ENCODE assay signal across 17 mouse cellular contexts in the genomic region with DNA sequence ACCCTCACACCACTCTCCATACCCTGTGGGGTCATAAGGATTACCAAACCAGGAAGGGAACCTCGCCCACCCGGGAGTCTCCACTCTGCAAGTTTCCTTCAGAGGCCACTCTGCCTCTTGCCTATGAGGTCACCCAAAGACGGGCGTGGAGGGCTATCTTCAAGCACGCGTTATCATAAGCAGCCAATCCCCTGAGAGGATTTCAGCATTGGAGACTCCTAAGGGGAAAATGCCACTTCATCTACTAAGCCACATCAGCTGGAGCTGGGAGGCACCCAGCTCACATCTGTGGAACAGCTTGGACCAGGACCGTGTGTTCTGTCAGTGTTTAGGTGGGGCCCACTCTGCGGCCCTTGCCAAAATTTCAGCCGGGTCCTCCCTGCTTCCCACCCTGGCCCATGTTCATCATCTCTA.
DNase-seq lines count a peak whose midpoint lies in the region; ATAC-seq lines count a peak whose summit lies in the region.
"Had no signal": no experiment of that assay in that cellular context is flagged by ENCODE, and none has a peak within 500 bp of the region (broad histone marks: within the 10 kb centered on the region; RNA-seq: fewer than 3 reads in every experiment).

No protein-coding gene starts in this region.

- intact Hi-C loops in gastrocnemius, postnatal 36 days (cut with DNase I): loop anchor here (1.0 kb wide), 1 partner anchor 131 kb away; no protein-coding TSS in a partner anchor

- peak overlapping the region; percentile 12; the same call in 1 of the 2 replicates for H3K27ac ChIP-seq in limb, embryonic 10.5 days
- H3K27ac ChIP-seq in forebrain, embryonic 16.5 days (ENCODE audit: low read length): no peak overlapping the region
- H3K27ac ChIP-seq: embryonic facial prominence, embryonic 12.5 days; hindbrain, embryonic 14.5 days; intestine, embryonic 15.5 days; kidney, embryonic 15.5 days; liver, embryonic 13.5 days; midbrain, embryonic 15.5 days had no signal

- H3K27me3 ChIP-seq in limb, embryonic 10.5 days (ENCODE audit: low read depth, poor library complexity, severe bottlenecking): no peaks in the 10 kb centered on the region
- no peaks in the 10 kb centered on the region for H3K27me3 ChIP-seq in forebrain, embryonic 16.5 days (replicated peaks; ENCODE audit: control insufficient read depth, insufficient read depth, low read length)
- H3K27me3 ChIP-seq: embryonic facial prominence, embryonic 12.5 days; intestine, embryonic 15.5 days; liver, embryonic 13.5 days; lung, embryonic 15.5 days; midbrain, embryonic 15.5 days had no signal

- H3K4me1 ChIP-seq in limb, embryonic 10.5 days: peaks cover 17% of the 10 kb centered on the region
- no peaks in the 10 kb centered on the region for H3K4me1 ChIP-seq in forebrain, embryonic 16.5 days (replicated peaks; ENCODE audit: control insufficient read depth, insufficient read depth, low read length)
- H3K4me1 ChIP-seq: embryonic facial prominence, embryonic 12.5 days; intestine, embryonic 15.5 days; kidney, embryonic 15.5 days; liver, embryonic 13.5 days; midbrain, embryonic 15.5 days had no signal

- H3K9ac ChIP-seq in forebrain, embryonic 16.5 days (replicated peaks; ENCODE audit: low read depth, low read length): no peak overlapping the region
- H3K9ac ChIP-seq: embryonic facial prominence, embryonic 12.5 days; hindbrain, embryonic 14.5 days; intestine, embryonic 15.5 days; kidney, embryonic 15.5 days; liver, embryonic 13.5 days; lung, embryonic 15.5 days; midbrain, embryonic 15.5 days had no signal

- H3K4me3 ChIP-seq in limb, embryonic 10.5 days: no peak overlapping the region
- H3K4me3 ChIP-seq in forebrain, embryonic 16.5 days (replicated peaks; ENCODE audit: low read length): no peak overlapping the region
- H3K4me3 ChIP-seq: embryonic facial prominence, embryonic 12.5 days; intestine, embryonic 15.5 days; kidney, embryonic 15.5 days; liver, embryonic 13.5 days; lung, embryonic 15.5 days; midbrain, embryonic 15.5 days had no signal

- 98% methylated on average over 9 of the region's 9 CpGs for WGBS in limb, embryonic 10.5 days
- 94% methylated on average over 9 of the region's 9 CpGs for WGBS in forebrain, embryonic 16.5 days

- H3K9me3 ChIP-seq in limb, embryonic 10.5 days (replicated peaks): no peaks in the 10 kb centered on the region
- no peaks in the 10 kb centered on the region for H3K9me3 ChIP-seq in forebrain, embryonic 16.5 days (ENCODE audit: control insufficient read depth, low read length)
- H3K9me3 ChIP-seq: embryonic facial prominence, embryonic 12.5 days; intestine, embryonic 15.5 days; kidney, embryonic 15.5 days; liver, embryonic 13.5 days; lung, embryonic 15.5 days; midbrain, embryonic 15.5 days had no signal

- no peak for ATAC-seq in forebrain, embryonic 16.5 days
- ATAC-seq in granulocyte monocyte progenitor cell, adult 5-6 weeks (replicated peaks; ENCODE audit: poor library complexity, severe bottlenecking): no peak
- ATAC-seq: intestine, embryonic 15.5 days; midbrain, embryonic 15.5 days had no signal

- no peak overlapping the region for H3K4me2 ChIP-seq in forebrain, embryonic 16.5 days (ENCODE audit: low read length)
- H3K4me2 ChIP-seq: embryonic facial prominence, embryonic 12.5 days; hindbrain, embryonic 14.5 days; intestine, embryonic 15.5 days; kidney, embryonic 15.5 days; liver, embryonic 13.5 days; lung, embryonic 15.5 days; midbrain, embryonic 15.5 days had no signal

- peak; percentile 55 for DNase-seq in urinary bladder, postnatal 14 days (ENCODE audit: low spot score)
- DNase-seq in urinary bladder, postnatal 10 days (ENCODE audit: low spot score): no peak
- peak; percentile 31 to 50 for DNase-seq in gastrocnemius, postnatal 36 days
- no peak for DNase-seq in limb, embryonic 10.5 days (ENCODE audit: low spot score)
- peak; percentile 20 for DNase-seq in testis, postnatal 14 days (ENCODE audit: low spot score)
- DNase-seq in thymus, adult 18-20 months: no peak
- DNase-seq: adrenal gland, postnatal 36 days; cerebellum, adult 8-10 months; liver, embryonic 13.5 days had no signal

- no peaks in the 10 kb centered on the region for H3K36me3 ChIP-seq in limb, embryonic 10.5 days
- H3K36me3 ChIP-seq in forebrain, embryonic 16.5 days (ENCODE audit: control insufficient read depth, insufficient read depth): no peaks in the 10 kb centered on the region
- H3K36me3 ChIP-seq: embryonic facial prominence, embryonic 12.5 days; intestine, embryonic 15.5 days; kidney, embryonic 15.5 days; liver, embryonic 13.5 days; lung, embryonic 15.5 days; midbrain, embryonic 15.5 days had no signal

Comparison
In these comparisons a context has a peak if more than half of its experiments do, and no peak if none do; other contexts are left out.
1. DNase-seq: peak in urinary bladder, postnatal 14 days (single experiment), gastrocnemius, postnatal 36 days (2 of 2) and testis, postnatal 14 days (single experiment); none in urinary bladder, postnatal 10 days (single experiment), limb, embryonic 10.5 days (single experiment) and thymus, adult 18-20 months (0 of 2).